Mouse (Mus musculus): Measurements from ENCODE around the gene Gper1.

- no peak for TF ChIP-seq CTCF (IDR thresholded peaks at IDR 0.05; ENCODE audit: control insufficient read depth, insufficient read depth, insufficient replicate concordance, low read depth, low read length)
- TF ChIP-seq POLR2A (IDR thresholded peaks at IDR 0.05; ENCODE audit: control insufficient read depth, low read depth, low read length): no peak
Measured at GRCm38 (mm10) chr5:139373889-139374444, 49.0 kb upstream of the Gper1 start.
